22 mouse cellular contexts compared by ENCODE assay signal in genomic region chr9:57718408-57718807, GRCm38 (mm10). TPM values are rescaled to one million over a fixed set of nuclear protein-coding genes. Genes with fewer than 3 reads are reported as not detected.
A peak's percentile ranks its signal among the peaks of the same experiment; 100 is the strongest.
DNase-seq lines count a peak whose midpoint lies in the region; ATAC-seq and TF ChIP-seq lines count a peak whose summit lies in the region.
"Had no signal": no experiment of that assay in that cellular context is flagged by ENCODE, and none has a peak within 500 bp of the region (broad histone marks: within the 10 kb centered on the region; RNA-seq: fewer than 3 reads in every experiment).

No protein-coding gene starts in this region.

- TF ChIP-seq CTCF in liver, adult 2 months (IDR thresholded peaks at IDR 0.05; ENCODE audit: low read depth, low read length) = no peak

- 59% methylated on average over 7 of the region's 7 CpGs for WGBS in liver, adult 2 months
- 89% methylated on average over 7 of the region's 7 CpGs for WGBS in liver, embryonic 11.5 days

- DNase-seq in cerebellum, postnatal 4 days (ENCODE audit: low spot score in 2 of 2) = no peak
- peak; percentile 57 for DNase-seq in liver, adult 2 months (ENCODE audit: extremely low read depth, low read depth, low spot score)
- DNase-seq in liver, embryonic 11.5 days (ENCODE audit: low spot score) = no peak
- peak; percentile 67 for DNase-seq in cerebellum, adult 9-10 months
- no peak for DNase-seq in urinary bladder, postnatal 36 days (ENCODE audit: low spot score in 2 of 2)
- no peak for DNase-seq in c-Kit-positive CD71-positive TER-119-positive erythroid progenitor cells, embryonic 14.5 days (ENCODE audit: low spot score)
- DNase-seq: heart, postnatal 4 days; lung, postnatal 4 days; right cerebral cortex, postnatal 25 days had no signal

- peaks cover 8% of the 10 kb centered on the region; the same call in 1 of the 2 replicates for H3K79me2 ChIP-seq in liver, adult 2 months (ENCODE audit: control insufficient read depth, insufficient read depth, low read length)

- H3K36me3 ChIP-seq in liver, adult 2 months (ENCODE audit: control insufficient read depth, insufficient read depth, low read length) = peaks cover 41% of the 10 kb centered on the region
- peaks cover 33% of the 10 kb centered on the region for H3K36me3 ChIP-seq in liver, embryonic 11.5 days (ENCODE audit: control insufficient read depth, insufficient read depth, low read length)

- H3K27ac ChIP-seq in liver, adult 2 months (replicated peaks; ENCODE audit: insufficient read depth, low read depth, low read length) = 0 out of 2 replicates have a peak overlapping the region, but pooled peaks have one; percentile 2
- H3K27ac ChIP-seq in liver, embryonic 11.5 days (ENCODE audit: low read depth, low read length) = no peak overlapping the region
- H3K27ac ChIP-seq: embryonic facial prominence, embryonic 12.5 days; heart, embryonic 13.5 days; limb, embryonic 15.5 days; neural tube, embryonic 13.5 days had no signal

- ATAC-seq in cerebellum, adult (ENCODE audit: insufficient number of reproducible peaks, low FRiP score, low TSS enrichment) = peak; percentile 45; the same call in 1 of the 2 replicates
- no peak for ATAC-seq in liver, embryonic 11.5 days (replicated peaks; ENCODE audit: low FRiP score)
- ATAC-seq: forebrain, embryonic 16.5 days had no signal

- no peaks in the 10 kb centered on the region for H3K9me3 ChIP-seq in liver, embryonic 11.5 days (ENCODE audit: control insufficient read depth, low read length)
- H3K9me3 ChIP-seq: embryonic facial prominence, embryonic 12.5 days; heart, embryonic 13.5 days; limb, embryonic 15.5 days; neural tube, embryonic 13.5 days had no signal

- H3K9ac ChIP-seq in liver, adult 2 months (ENCODE audit: low read depth, low read length) = no peak overlapping the region
- no peak overlapping the region for H3K9ac ChIP-seq in liver, embryonic 11.5 days (ENCODE audit: low read depth, low read length)
- H3K9ac ChIP-seq: embryonic facial prominence, embryonic 12.5 days; heart, embryonic 13.5 days; limb, embryonic 15.5 days; neural tube, embryonic 13.5 days had no signal

- H3K4me2 ChIP-seq in liver, embryonic 11.5 days = no peak overlapping the region
- H3K4me2 ChIP-seq: embryonic facial prominence, embryonic 12.5 days; heart, embryonic 13.5 days; limb, embryonic 15.5 days; midbrain, embryonic 11.5 days; neural tube, embryonic 13.5 days had no signal

- no peaks in the 10 kb centered on the region for H3K27me3 ChIP-seq in liver, adult 2 months (ENCODE audit: control insufficient read depth, insufficient read depth, low read length)
- no peaks in the 10 kb centered on the region for H3K27me3 ChIP-seq in liver, embryonic 11.5 days (replicated peaks; ENCODE audit: control insufficient read depth, insufficient read depth, low read length)
- H3K27me3 ChIP-seq: embryonic facial prominence, embryonic 12.5 days; heart, embryonic 13.5 days; limb, embryonic 15.5 days; neural tube, embryonic 13.5 days had no signal

- H3K4me1 ChIP-seq in liver, adult 2 months (ENCODE audit: control insufficient read depth, insufficient read depth, low read length) = peaks cover 7% of the 10 kb centered on the region
- H3K4me1 ChIP-seq in liver, embryonic 11.5 days (replicated peaks; ENCODE audit: control insufficient read depth, insufficient read depth, low read length) = no peaks in the 10 kb centered on the region
- H3K4me1 ChIP-seq: embryonic facial prominence, embryonic 12.5 days; limb, embryonic 15.5 days had no signal

- TF ChIP-seq POLR2A in liver, adult 2 months (IDR thresholded peaks at IDR 0.05; ENCODE audit: extremely low read depth, insufficient read depth, low read length) = no peak

- H3K4me3 ChIP-seq in liver, adult 2 months (ENCODE audit: insufficient read depth, low read depth, low read length) = no peak overlapping the region
- no peak overlapping the region for H3K4me3 ChIP-seq in liver, embryonic 11.5 days (ENCODE audit: low read depth, low read length)
- H3K4me3 ChIP-seq: embryonic facial prominence, embryonic 12.5 days; heart, embryonic 13.5 days; limb, embryonic 15.5 days; neural tube, embryonic 13.5 days had no signal

RNA-seq across cellular contexts. Expression of gene Edc3, which starts 10.1 kb away (rescaled TPM):
- 5.7 and 6.4 TPM in 2 replicates for total RNA-seq in liver, adult 2 months (2014; rRNA removed)
- 6.6 TPM in 2 replicates for polyA plus RNA-seq in liver, adult 2 months (2012; rRNA removed)
- polyA plus RNA-seq in liver, embryonic 11.5 days (2014; fragmentation: Nextera tagmentation; extraction: Ambion mirVana) = 22.2 and 23.5 TPM in 2 replicates

RNA-seq across cellular contexts. Expression of gene Cyp1a1, which starts 30.7 kb away (rescaled TPM):
- total RNA-seq in liver, adult 2 months (2014; rRNA removed) = 0.74 and 1.0 TPM in 2 replicates
- 1.0 TPM in 2 replicates for polyA plus RNA-seq in liver, adult 2 months (2012; rRNA removed)
- 0.66 and 0.92 TPM in 2 replicates for polyA plus RNA-seq in liver, embryonic 11.5 days (2014; fragmentation: Nextera tagmentation; extraction: Ambion mirVana)
- total RNA-seq: heart, postnatal 4 days; monocyte, adult 5-6 weeks had no signal
- polyA plus RNA-seq: embryonic facial prominence, embryonic 12.5 days; heart, embryonic 13.5 days; midbrain, embryonic 11.5 days had no signal

RNA-seq across cellular contexts. Expression of gene Cyp1a2, which starts 34.9 kb away (rescaled TPM):
- 495 and 621 TPM in 2 replicates for total RNA-seq in liver, adult 2 months (2014; rRNA removed)
- 954 and 976 TPM in 2 replicates for polyA plus RNA-seq in liver, adult 2 months (2012; rRNA removed)
- not detected in 2 replicates for polyA plus RNA-seq in liver, embryonic 11.5 days (2014; fragmentation: Nextera tagmentation; extraction: Ambion mirVana)
- total RNA-seq: gastrocnemius, adult 18-20 months; heart, postnatal 4 days; left cerebral cortex, postnatal 10 days; monocyte, adult 5-6 weeks had no signal
- polyA plus RNA-seq: cortical plate, adult 2 months; embryonic facial prominence, embryonic 12.5 days; forebrain, embryonic 16.5 days; heart, embryonic 13.5 days; kidney, embryonic 16.5 days; limb, embryonic 15.5 days; midbrain, embryonic 11.5 days; neural tube, embryonic 13.5 days; stomach, embryonic 16.5 days had no signal

RNA-seq across cellular contexts. Expression of gene Clk3, which starts 47.3 kb away (rescaled TPM):
- 32.5 and 55.3 TPM in 2 replicates for total RNA-seq in liver, adult 2 months (2014; rRNA removed)
- polyA plus RNA-seq in liver, adult 2 months (2012; rRNA removed) = 45.8 and 48.1 TPM in 2 replicates
- polyA plus RNA-seq in liver, embryonic 11.5 days (2014; fragmentation: Nextera tagmentation; extraction: Ambion mirVana) = 85.0 and 85.1 TPM in 2 replicates

Comparison
In these comparisons a context has a peak if more than half of its experiments do, and no peak if none do; other contexts are left out.
1. DNase-seq: peak in liver, adult 2 months (single experiment) and cerebellum, adult 9-10 months (single experiment); none in cerebellum, postnatal 4 days (0 of 2), liver, embryonic 11.5 days (single experiment), urinary bladder, postnatal 36 days (0 of 2) and c-Kit-positive CD71-positive TER-119-positive erythroid progenitor cells, embryonic 14.5 days (single experiment).
2. RNA of gene Cyp1a2, which starts 34.9 kb away (polyA plus RNA-seq): 954 to 976 TPM in liver, adult 2 months; not detected in liver, embryonic 11.5 days; every median in the first group is over 100 times any median in the second.